Mouse (Mus musculus) liver, embryonic 15.5 days (tissue): Measurements from ENCODE around the gene Bcl7c. TPM values are rescaled to one million over a fixed set of nuclear protein-coding genes. Genes with fewer than 3 reads are reported as not detected.

ENCODE experiments used
- ATAC-seq: fragments of 200-750 bp; cut with Nextera tagmentation; 2 replicates; pipeline ENCODE4 v1.8.0; 2017; ENCODE audit warnings: moderate number of reproducible peaks, mild to moderate bottlenecking, moderate library complexity; ENCODE audit not compliant: insufficient read depth
- H3K27ac ChIP-seq: fragments of 300-500 bp; sonication (generic); replicated peaks from 2 replicates; pipeline ENCODE4 v1.5.1; 2015; ENCODE audit warnings: mild to moderate bottlenecking, inconsistent platforms
- H3K27me3 ChIP-seq: fragments of 300-500 bp; sonication (generic); 2 replicates; pipeline ENCODE4 v1.6.1; 2015; ENCODE audit warnings: mild to moderate bottlenecking, inconsistent platforms
- H3K36me3 ChIP-seq: fragments of 300-500 bp; sonication (generic); replicated peaks from 2 replicates; pipeline ENCODE4 v1.6.1; 2015; ENCODE audit warnings: moderate library complexity, mild to moderate bottlenecking, inconsistent platforms
- H3K4me1 ChIP-seq: fragments of 300-500 bp; sonication (generic); replicated peaks from 2 replicates; pipeline ENCODE4 v1.6.1; 2015; ENCODE audit warnings: inconsistent platforms
- H3K4me2 ChIP-seq: fragments of 300-500 bp; sonication (generic); 2 replicates; pipeline ENCODE4 v1.6.1; 2015; ENCODE audit warnings: moderate library complexity, mild to moderate bottlenecking, inconsistent platforms
- H3K4me3 ChIP-seq: fragments of 300-500 bp; sonication (generic); replicated peaks from 2 replicates; pipeline ENCODE4 v1.5.1; 2015; ENCODE audit warnings: mild to moderate bottlenecking, inconsistent platforms
- H3K9ac ChIP-seq: fragments of 300-500 bp; sonication (generic); 2 replicates; pipeline ENCODE4 v1.6.1; 2015; ENCODE audit warnings: moderate library complexity, mild to moderate bottlenecking, inconsistent platforms
- H3K9me3 ChIP-seq: fragments of 300-500 bp; sonication (generic); replicated peaks from 2 replicates; pipeline ENCODE4 v1.6.1; 2016; ENCODE audit warnings: inconsistent platforms
- WGBS: fragments of 180-500 bp; shearing (Covaris S2); methylation state at CpG from one replicate; pipeline ENCODE4 v1.1.7; 2015; ENCODE audit warnings: mixed read lengths; ENCODE audit not compliant: insufficient replicate concordance; 5-methylcytosine and 5-hydroxymethylcytosine counted together
- polyA plus RNA-seq: library from polyadenylated mRNA; unstranded; fragments of >200 nt; fragmentation: Nextera tagmentation; extraction: Ambion mirVana; gene quantifications from 2 replicates; pipeline ENCODE4 v1.2.1, GENCODE M21; 2015

Bcl7c gene
- polyA plus RNA-seq, 1 experiment from 2014 or later: 23.7 TPM

GRCm38 (mm10) chr7:127714816-127715215 is 6.1 kb upstream of the Bcl7c start:
- WGBS: 61% methylated on average over 4 of the region's 4 CpGs
- Histone ChIP-seq H3K4me3 (no peak overlapping the region), H3K27ac (no peak overlapping the region), H3K9ac (no peak overlapping the region), H3K27me3 (peaks cover 18% of the 10 kb centered on the region), H3K4me2 (no peak overlapping the region), H3K36me3 (no peaks in the 10 kb centered on the region), H3K9me3 (no peaks in the 10 kb centered on the region), H3K4me1 (peaks cover 37% of the 10 kb centered on the region)
- no peak for ATAC-seq

- Histone ChIP-seq H3K4me2 (peak within 1 kb of the TSS; percentile 66), H3K9me3 (no peaks in the 10 kb centered on the region), H3K36me3 (no peaks in the 10 kb centered on the region), H3K4me3 (peak within 1 kb of the TSS; percentile 42), H3K4me1 (peaks cover 55% of the 10 kb centered on the region), H3K27ac (peak within 1 kb of the TSS; percentile 67), H3K9ac (peak within 1 kb of the TSS; percentile 30; the same call in 1 of the 2 replicates), H3K27me3 (peaks cover 17% of the 10 kb centered on the region)
- ATAC-seq: no peak
- 4% methylated on average over 28 of the region's 28 CpGs for WGBS
These were observed 4.0 kb upstream of the Bcl7c start, which contains the start of gene Ctf1 for GRCm38 (mm10) chr7:127712461-127713385. Gene Ctf1, plus strand, starts transcription at chr7:127712736.

- Histone ChIP-seq H3K9ac (no peak overlapping the region), H3K27ac (peak overlapping the region; percentile 10), H3K4me2 (no peak overlapping the region), H3K36me3 (no peaks in the 10 kb centered on the region), H3K27me3 (peaks cover 5% of the 10 kb centered on the region; the same call in 1 of the 2 replicates), H3K9me3 (no peaks in the 10 kb centered on the region), H3K4me1 (peaks cover 55% of the 10 kb centered on the region), H3K4me3 (no peak overlapping the region)
- ATAC-seq: no peak
- WGBS: 51% methylated on average over 3 of the region's 3 CpGs
These were observed 2.7 kb upstream of the Bcl7c start for GRCm38 (mm10) chr7:127711456-127711855.

GRCm38 (mm10) chr7:127711031-127711430 is 2.3 kb upstream of the Bcl7c start:
- Histone ChIP-seq H3K36me3 (peaks cover 4% of the 10 kb centered on the region; the same call in 1 of the 2 replicates), H3K9ac (no peak overlapping the region), H3K9me3 (no peaks in the 10 kb centered on the region), H3K4me2 (no peak overlapping the region), H3K27me3 (peaks cover under 1% of the 10 kb centered on the region; the same call in 1 of the 2 replicates), H3K27ac (peak overlapping the region; percentile 10), H3K4me1 (peaks cover 55% of the 10 kb centered on the region), H3K4me3 (no peak overlapping the region)
- WGBS: 75% methylated on average over 3 of the region's 3 CpGs
- ATAC-seq: no peak

- peak overlapping the region; percentile 76 for H3K4me3 ChIP-seq
- H3K36me3 ChIP-seq: peaks cover 12% of the 10 kb centered on the region; the same call in 1 of the 2 replicates
- ATAC-seq: no peak
- H3K4me1 ChIP-seq: peaks cover 59% of the 10 kb centered on the region
- H3K9ac ChIP-seq: peak overlapping the region; percentile 71; the same call in 1 of the 2 replicates
- H3K27me3 ChIP-seq: no peaks in the 10 kb centered on the region
- peak overlapping the region; percentile 97 for H3K4me2 ChIP-seq
- H3K9me3 ChIP-seq: no peaks in the 10 kb centered on the region
- peak overlapping the region; percentile 89; the same call in 1 of the 2 replicates for H3K27ac ChIP-seq
- 55% methylated on average over 5 of the region's 5 CpGs for WGBS
These were observed 687 bp upstream of the Bcl7c start for GRCm38 (mm10) chr7:127709261-127709979.

- peak overlapping the region; percentile 76 for H3K4me3 ChIP-seq
- H3K27me3 ChIP-seq: no peaks in the 10 kb centered on the region
- peak overlapping the region; percentile 97 for H3K4me2 ChIP-seq
- 2% methylated on average over 5 of the region's 5 CpGs for WGBS
- ATAC-seq: no peak
- H3K4me1 ChIP-seq: peaks cover 61% of the 10 kb centered on the region
- peak overlapping the region; percentile 71 for H3K9ac ChIP-seq
- H3K9me3 ChIP-seq: no peaks in the 10 kb centered on the region
- peaks cover 20% of the 10 kb centered on the region; the same call in 1 of the 2 replicates for H3K36me3 ChIP-seq
- H3K27ac ChIP-seq: peak overlapping the region; percentile 89
These were observed 851 bp downstream of the Bcl7c start for GRCm38 (mm10) chr7:127707957-127708206.

- ATAC-seq: no peak
These were observed 1.4 kb downstream of the Bcl7c start for GRCm38 (mm10) chr7:127707045-127707956.

GRCm38 (mm10) chr7:127705706-127706105 is 3.0 kb downstream of the Bcl7c start:
- Histone ChIP-seq H3K4me2 (no peak overlapping the region), H3K9me3 (no peaks in the 10 kb centered on the region), H3K4me1 (peaks cover 46% of the 10 kb centered on the region), H3K4me3 (no peak overlapping the region), H3K27me3 (no peaks in the 10 kb centered on the region), H3K9ac (no peak overlapping the region), H3K27ac (no peak overlapping the region), H3K36me3 (peaks cover 20% of the 10 kb centered on the region; the same call in 1 of the 2 replicates)
- ATAC-seq: no peak
- 65% methylated on average over 4 of the region's 4 CpGs for whole genome bisulfite sequencing

More at GRCm38 (mm10) chr7:127707045-127707956, 1.4 kb downstream of the Bcl7c start:
- H3K4me1 ChIP-seq: peaks cover 55% of the 10 kb centered on the region
- H3K9me3 ChIP-seq: no peaks in the 10 kb centered on the region
- peak overlapping the region; percentile 89 for H3K27ac ChIP-seq
- peak overlapping the region; percentile 71 for H3K9ac ChIP-seq
- H3K36me3 ChIP-seq: peaks cover 20% of the 10 kb centered on the region; the same call in 1 of the 2 replicates
- H3K27me3 ChIP-seq: no peaks in the 10 kb centered on the region
- H3K4me2 ChIP-seq: peak overlapping the region; percentile 97
- WGBS: 36% methylated on average over 22 of the region's 22 CpGs
- peak overlapping the region; percentile 76 for H3K4me3 ChIP-seq

GRCm38 (mm10) chr7:127704598-127704997 is 4.1 kb downstream of the Bcl7c start:
- Histone ChIP-seq H3K27me3 (no peaks in the 10 kb centered on the region), H3K27ac (no peak overlapping the region), H3K9me3 (no peaks in the 10 kb centered on the region), H3K4me3 (no peak overlapping the region), H3K4me2 (no peak overlapping the region), H3K36me3 (peaks cover 20% of the 10 kb centered on the region; the same call in 1 of the 2 replicates), H3K4me1 (peaks cover 44% of the 10 kb centered on the region), H3K9ac (no peak overlapping the region)
- 60% methylated on average over 6 of the region's 6 CpGs for WGBS
- ATAC-seq: no peak

- no peaks in the 10 kb centered on the region for H3K9me3 ChIP-seq
- H3K36me3 ChIP-seq: peaks cover 20% of the 10 kb centered on the region; the same call in 1 of the 2 replicates
- H3K27ac ChIP-seq: 0 out of 2 replicates have a peak overlapping the region, but pooled peaks have one; percentile 25
- H3K9ac ChIP-seq: no peak overlapping the region
- no peaks in the 10 kb centered on the region for H3K27me3 ChIP-seq
- H3K4me1 ChIP-seq: peaks cover 35% of the 10 kb centered on the region
- no peak for ATAC-seq
- 73% methylated on average over 8 of the region's 8 CpGs for WGBS
- no peak overlapping the region for H3K4me2 ChIP-seq
- H3K4me3 ChIP-seq: no peak overlapping the region
These were observed 5.1 kb downstream of the Bcl7c start for GRCm38 (mm10) chr7:127703561-127704178.
